Mouse (Mus musculus) kidney, adult 8-10 months (tissue): Measurements from ENCODE around the gene Gm49322.
A peak's percentile ranks its signal among the peaks of the same experiment; 100 is the strongest.
"Not testable (repeated sequence)": the region's sequence is repeated elsewhere in the genome, so short reads cannot be mapped to it uniquely, and the experiment has no call there.

Experiments
- DNase-seq, 2 experiments: peaks; one replicate each; pipeline ENCODE4 v3.0.0; 2022

The Gm49322 gene

GRCm38 (mm10) chr10:80605721-80606120, at the start of gene Gm49322:
Gm49322 (plus strand) TSS chr10:80606021.
- DNase-seq: not testable (repeated sequence)

- peak; percentile 82 to 87 for DNase-seq
Measured at GRCm38 (mm10) chr10:80557346-80557965, 48.4 kb upstream of the Gm49322 start.

GRCm38 (mm10) chr10:80559431-80559830, 46.4 kb upstream of the Gm49322 start:
- no peak for DNase-seq

- DNase-seq: no peak
Measured at GRCm38 (mm10) chr10:80560621-80561020, 45.2 kb upstream of the Gm49322 start.

- DNase-seq: peak; percentile 91 to 96
Measured at GRCm38 (mm10) chr10:80561116-80561944, 44.5 kb upstream of the Gm49322 start, which contains the start of gene Rexo1. Rexo1 (minus strand) TSS chr10:80561560.

- peak; percentile 68 to 88 for DNase-seq
Measured at GRCm38 (mm10) chr10:80566375-80567092, 39.3 kb upstream of the Gm49322 start.

- DNase-seq: no peak
Measured at GRCm38 (mm10) chr10:80568876-80569275, 36.9 kb upstream of the Gm49322 start.

- DNase-seq: peak; percentile 73 to 74
Measured at GRCm38 (mm10) chr10:80569664-80570066, 36.2 kb upstream of the Gm49322 start.

- DNase-seq: no peak
Measured at GRCm38 (mm10) chr10:80570419-80570818, 35.4 kb upstream of the Gm49322 start.

- no peak for DNase-seq
Measured at GRCm38 (mm10) chr10:80570871-80571836, 34.7 kb upstream of the Gm49322 start.

DNA sequence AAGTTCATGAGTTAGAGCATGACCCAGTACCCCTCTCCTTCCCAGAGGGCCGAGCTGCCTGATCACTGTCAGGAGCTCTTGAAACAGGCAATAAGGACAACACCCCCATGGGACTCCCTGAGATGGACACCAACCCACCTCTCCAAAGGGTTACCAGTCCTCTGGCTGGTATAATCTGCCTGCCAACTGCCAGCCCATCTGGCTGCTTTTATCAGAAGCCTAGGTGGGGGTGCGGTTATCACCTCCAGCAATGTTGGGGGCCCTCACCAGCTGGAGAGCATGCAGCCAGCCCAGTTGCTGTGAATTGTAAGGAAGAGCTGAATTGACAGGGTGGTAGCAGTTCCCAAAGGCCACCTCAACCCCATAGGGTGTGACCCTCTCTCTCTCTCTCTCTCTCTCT, 33.3 kb upstream of the Gm49322 start:
- DNase-seq: no peak

DNA sequence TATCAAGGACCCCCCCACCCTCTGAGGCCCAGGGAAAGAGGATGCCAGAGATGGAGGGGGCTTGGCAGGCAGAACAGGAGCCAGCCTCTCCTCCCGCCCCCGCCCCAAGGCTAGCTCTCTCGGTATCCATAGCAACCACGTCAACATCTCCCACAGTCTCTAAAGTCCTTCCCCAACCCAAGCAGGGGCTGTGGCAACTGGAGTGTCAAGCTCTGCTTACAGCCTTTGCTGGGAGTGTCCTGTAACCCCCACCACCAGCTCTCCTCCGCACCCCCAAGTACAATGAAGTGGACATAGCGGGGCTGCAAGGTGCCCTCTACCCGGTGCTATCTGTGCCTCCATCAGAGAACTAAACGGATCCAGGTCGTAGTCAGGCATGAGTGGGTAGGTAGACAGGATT, 31.9 kb upstream of the Gm49322 start:
- DNase-seq: no peak

DNA sequence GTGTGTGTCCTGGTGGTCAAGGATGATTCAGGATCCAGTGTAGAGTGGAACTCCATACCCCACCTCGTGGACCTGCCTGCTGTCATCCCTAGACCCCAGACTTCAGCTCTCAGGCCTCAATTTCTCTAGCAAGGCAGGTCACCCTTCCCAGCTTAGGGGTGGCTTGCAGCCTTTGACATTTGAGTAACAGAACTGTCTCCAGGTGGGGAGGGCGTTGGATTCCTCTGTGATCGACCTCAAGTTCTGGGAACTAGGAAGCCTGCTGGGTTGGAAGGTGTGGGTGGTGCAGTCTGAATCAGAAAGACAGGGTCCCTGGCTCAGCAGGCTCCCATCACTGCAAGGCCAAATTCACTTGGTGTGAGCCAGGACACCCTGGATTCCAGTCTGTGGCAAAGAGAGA, 30.9 kb upstream of the Gm49322 start:
- no peak for DNase-seq

DNA sequence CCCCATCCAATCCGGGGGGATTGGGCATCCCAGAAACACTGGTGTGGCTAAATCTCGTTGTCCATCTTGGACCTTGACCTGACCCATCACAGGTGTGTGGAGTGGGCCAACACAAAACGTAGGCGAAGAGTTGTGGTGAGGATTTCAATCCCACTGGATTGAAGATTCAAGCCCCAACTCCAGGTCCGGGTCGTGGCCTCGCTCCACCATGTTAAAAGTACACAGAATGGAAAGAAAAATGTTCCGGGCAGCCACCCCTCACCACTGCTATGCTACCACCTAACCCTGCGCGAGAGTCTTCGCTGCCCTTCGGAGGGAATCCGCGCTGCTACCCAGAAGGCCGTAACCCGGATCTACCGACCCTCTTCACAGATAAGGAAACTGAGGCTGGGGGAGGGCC, 29.9 kb upstream of the Gm49322 start:
- DNase-seq: no peak

GRCm38 (mm10) chr10:80576351-80577194, 29.2 kb upstream of the Gm49322 start:
- DNase-seq: peak in 1 of 2 experiments; percentile 52

DNA sequence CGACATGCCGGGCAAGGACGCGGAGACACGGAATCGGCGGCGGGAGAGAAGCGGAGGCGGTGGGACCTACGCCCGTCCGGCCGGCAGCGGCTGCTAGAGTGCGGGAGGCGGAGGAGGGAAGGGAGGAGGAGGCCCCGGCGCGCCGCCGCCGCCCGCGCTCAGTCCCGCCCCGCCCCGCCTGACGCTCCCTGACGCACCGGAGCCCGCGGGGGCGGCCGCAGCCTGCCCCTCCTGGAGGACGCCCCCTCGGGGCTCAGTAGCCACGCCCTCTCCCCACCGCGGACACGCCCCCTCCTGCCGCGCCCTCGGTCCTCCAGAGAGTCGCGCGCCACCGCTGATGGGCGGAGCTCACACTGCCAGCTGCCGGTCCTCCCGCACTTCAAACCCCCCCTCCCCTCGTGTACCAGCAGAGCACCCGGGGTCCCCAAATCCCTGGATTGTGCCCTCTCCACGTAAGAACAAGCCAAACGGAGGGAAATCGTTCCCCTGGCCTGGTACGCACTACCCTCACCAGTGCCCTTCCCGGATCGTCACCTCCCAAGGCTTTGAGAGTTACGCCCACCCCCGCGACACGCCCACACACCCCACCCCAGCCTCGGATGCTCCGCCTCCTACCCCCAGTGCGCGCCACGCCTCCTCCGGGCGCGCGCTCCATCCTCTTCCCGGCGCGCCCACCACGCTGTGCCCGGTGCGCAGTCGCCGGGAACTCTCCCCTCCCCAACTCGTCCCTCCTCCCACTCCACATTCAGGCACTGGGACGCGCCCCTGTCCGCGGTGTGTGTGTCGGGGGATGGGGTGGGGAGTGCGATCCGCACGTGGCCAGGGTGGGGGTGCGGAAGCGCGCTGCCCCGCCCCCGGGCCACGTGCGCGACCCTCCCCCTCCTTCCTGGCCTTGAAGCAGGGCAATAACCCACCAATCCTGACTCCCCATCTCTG, 28.4 kb upstream of the Gm49322 start, which contains the start of gene Klf16:
TSS of gene Klf16 (minus strand) at position 127 of the 936 bp plus-strand sequence.
- peak; percentile 97 to 98 for DNase-seq

GRCm38 (mm10) chr10:80578131-80578750, 27.6 kb upstream of the Gm49322 start:
- peak; percentile 74 to 85 for DNase-seq

GRCm38 (mm10) chr10:80578911-80579310, 26.9 kb upstream of the Gm49322 start:
- DNase-seq: peak; percentile 70 to 80

GRCm38 (mm10) chr10:80583047-80583446, 22.8 kb upstream of the Gm49322 start:
- no peak for DNase-seq
